ENCODE assay signal across 8 mouse cellular contexts in the genomic region with DNA sequence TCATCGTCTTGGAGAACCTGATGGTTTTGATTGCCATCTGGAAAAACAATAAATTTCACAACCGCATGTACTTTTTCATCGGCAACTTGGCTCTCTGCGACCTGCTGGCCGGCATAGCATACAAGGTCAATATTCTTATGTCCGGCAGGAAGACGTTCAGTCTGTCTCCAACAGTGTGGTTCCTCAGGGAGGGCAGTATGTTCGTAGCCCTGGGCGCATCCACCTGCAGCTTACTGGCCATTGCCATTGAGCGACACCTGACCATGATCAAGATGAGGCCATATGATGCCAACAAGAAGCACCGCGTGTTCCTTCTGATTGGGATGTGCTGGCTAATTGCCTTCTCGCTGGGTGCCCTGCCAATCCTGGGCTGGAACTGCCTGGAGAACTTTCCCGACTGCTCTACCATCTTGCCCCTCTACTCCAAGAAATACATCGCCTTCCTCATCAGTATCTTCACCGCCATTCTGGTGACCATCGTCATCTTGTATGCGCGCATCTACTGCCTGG. TPM values are rescaled to one million over a fixed set of nuclear protein-coding genes. Genes with fewer than 3 reads are reported as not detected.
DNase-seq lines count a peak whose midpoint lies in the region; ATAC-seq and TF ChIP-seq lines count a peak whose summit lies in the region.

No protein-coding gene starts in this region.

- H3K27ac ChIP-seq in heart, adult 2 months, result no peak overlapping the region
- no peak overlapping the region for H3K27ac ChIP-seq in intestine, embryonic 15.5 days
- H3K27ac ChIP-seq in stomach, embryonic 14.5 days (ENCODE audit: low read length), result no peak overlapping the region

- H3K27me3 ChIP-seq in heart, adult 2 months (ENCODE audit: control insufficient read depth, insufficient read depth, low read length), result no peaks in the 10 kb centered on the region
- H3K27me3 ChIP-seq in megakaryocyte, embryonic 14.5 days (replicated peaks), result peaks cover 7% of the 10 kb centered on the region
- H3K27me3 ChIP-seq in intestine, embryonic 15.5 days (replicated peaks), result no peaks in the 10 kb centered on the region
- H3K27me3 ChIP-seq in stomach, embryonic 14.5 days (ENCODE audit: control insufficient read depth, insufficient read depth, low read length), result no peaks in the 10 kb centered on the region

- 62% methylated on average over 19 of the region's 19 CpGs for WGBS in heart, adult 2 months
- 76% methylated on average over 19 of the region's 19 CpGs for WGBS in intestine, embryonic 15.5 days
- 77% methylated on average over 19 of the region's 19 CpGs for WGBS in stomach, embryonic 14.5 days

- H3K79me2 ChIP-seq in heart, adult 2 months (replicated peaks; ENCODE audit: control insufficient read depth, insufficient read depth, low read length), result no peaks in the 10 kb centered on the region

- TF ChIP-seq POLR2A in heart, adult 2 months (IDR thresholded peaks at IDR 0.05; ENCODE audit: insufficient read depth, low read depth, low read length), result no peak

- no peak for DNase-seq in heart, adult 2 months
- no peak for DNase-seq in heart, postnatal 10 days
- DNase-seq in urinary bladder, postnatal 25 days (ENCODE audit: low spot score), result no peak

- no peak for TF ChIP-seq EP300 in heart, adult 2 months (IDR thresholded peaks at IDR 0.05; ENCODE audit: insufficient read depth, low read depth, low read length)

- intact Hi-C loops in heart, adult 2 months (cut with DNase I), result loop anchor here (1.0 to 5.0 kb wide), 3 partner anchors 226 to 470 kb away; a partner anchor contains a TSS
- intact Hi-C loops in heart, postnatal 10 days (cut with DNase I), result loop anchor here (1.0 to 5.0 kb wide), 4 partner anchors 211 to 470 kb away; a partner anchor contains a TSS

- peak overlapping the region; percentile 34 for H3K4me2 ChIP-seq in intestine, embryonic 15.5 days (replicated peaks)
- H3K4me2 ChIP-seq in stomach, embryonic 14.5 days (replicated peaks; ENCODE audit: low read depth, low read length), result 0 out of 2 replicates have a peak overlapping the region, but pooled peaks have one; percentile 20

- H3K4me1 ChIP-seq in heart, adult 2 months (ENCODE audit: control insufficient read depth, insufficient read depth, low read length), result peaks cover 5% of the 10 kb centered on the region
- H3K4me1 ChIP-seq in megakaryocyte, embryonic 14.5 days, result peaks cover 11% of the 10 kb centered on the region; the same call in 1 of the 2 replicates
- peaks cover 21% of the 10 kb centered on the region for H3K4me1 ChIP-seq in intestine, embryonic 15.5 days (replicated peaks)
- H3K4me1 ChIP-seq in stomach, embryonic 14.5 days (ENCODE audit: control insufficient read depth, insufficient read depth, low read length), result peaks cover 15% of the 10 kb centered on the region; the same call in 1 of the 2 replicates

- peaks cover 18% of the 10 kb centered on the region for H3K9me3 ChIP-seq in megakaryocyte, embryonic 14.5 days
- no peaks in the 10 kb centered on the region for H3K9me3 ChIP-seq in intestine, embryonic 15.5 days
- no peaks in the 10 kb centered on the region; the same call in 1 of the 2 replicates for H3K9me3 ChIP-seq in stomach, embryonic 14.5 days (ENCODE audit: control insufficient read depth, low read depth, low read length)

- TF ChIP-seq CTCF in heart, adult 2 months (IDR thresholded peaks at IDR 0.05), result no peak

- H3K36me3 ChIP-seq in heart, adult 2 months (ENCODE audit: control insufficient read depth, insufficient read depth, low read length), result no peaks in the 10 kb centered on the region
- no peaks in the 10 kb centered on the region for H3K36me3 ChIP-seq in megakaryocyte, embryonic 14.5 days (replicated peaks; ENCODE audit: low read length)
- peaks cover 14% of the 10 kb centered on the region for H3K36me3 ChIP-seq in intestine, embryonic 15.5 days
- H3K36me3 ChIP-seq in stomach, embryonic 14.5 days (ENCODE audit: control insufficient read depth, insufficient read depth, low read length), result peaks cover 34% of the 10 kb centered on the region

- no peak for ATAC-seq in megakaryocyte, adult 5-6 weeks (ENCODE audit: poor library complexity, severe bottlenecking)
- ATAC-seq in intestine, embryonic 15.5 days, result peak; percentile 31; the same call in 1 of the 2 replicates
- ATAC-seq in stomach, embryonic 14.5 days (ENCODE audit: insufficient number of reproducible peaks, insufficient read depth, low FRiP score, low read depth), result no peak
- no peak for ATAC-seq in erythroid progenitor cell, adult 5-6 weeks (replicated peaks; ENCODE audit: low FRiP score, poor library complexity, severe bottlenecking)

- peak overlapping the region; percentile 36 for H3K4me3 ChIP-seq in heart, adult 2 months
- peak overlapping the region; percentile 38 for H3K4me3 ChIP-seq in megakaryocyte, embryonic 14.5 days (replicated peaks)
- H3K4me3 ChIP-seq in intestine, embryonic 15.5 days (replicated peaks), result no peak overlapping the region
- H3K4me3 ChIP-seq in stomach, embryonic 14.5 days (ENCODE audit: low read depth, low read length), result no peak overlapping the region

- no peak overlapping the region for H3K9ac ChIP-seq in heart, adult 2 months (ENCODE audit: low read depth, low read length)
- H3K9ac ChIP-seq in intestine, embryonic 15.5 days, result no peak overlapping the region
- no peak overlapping the region for H3K9ac ChIP-seq in stomach, embryonic 14.5 days (replicated peaks; ENCODE audit: low read depth, low read length)

RNA-seq across cellular contexts. Expression of a gene that starts 10.6 kb away (rescaled TPM):
- 10 to 100 TPM; 12.2 to 16.4 TPM for total RNA-seq in heart, adult 2 months (2021)
- polyA plus RNA-seq in heart, adult 2 months (2012; rRNA removed), result 16.3 and 25.5 TPM in 2 replicates
- total RNA-seq in heart, postnatal 10 days (2021), result 10 to 100 TPM; 25.6 to 31.5 TPM
- not detected in 2 replicates for polyA plus RNA-seq in megakaryocyte, embryonic 14.5 days (2012; ENCODE audit: insufficient read depth, low replicate concordance)
- total RNA-seq in megakaryocyte, adult 5-6 weeks (2015), result 1.8 and 2.6 TPM in 2 replicates
- 1.1 and 1.6 TPM in 2 replicates for total RNA-seq in megakaryocyte, adult 5-6 weeks (2017)
- polyA plus RNA-seq in intestine, embryonic 15.5 days (2015; fragmentation: Nextera tagmentation; extraction: Ambion mirVana), result 42.3 and 46.6 TPM in 2 replicates
- 61.1 and 64.9 TPM in 2 replicates for polyA plus RNA-seq in stomach, embryonic 14.5 days (2014; fragmentation: Nextera tagmentation; extraction: Ambion mirVana)
- 0.36 and 0.84 TPM in 2 replicates for total RNA-seq in erythroid progenitor cell, adult 5-6 weeks (2015; ENCODE audit: low replicate concordance)
- total RNA-seq in erythroid progenitor cell, adult 5-6 weeks (2017; ENCODE audit: low replicate concordance), result 0.13 TPM in 1 of 2 replicates, not detected in the other

Comparison
In these comparisons a context has a peak if more than half of its experiments do, and no peak if none do; other contexts are left out.
1. H3K4me3 ChIP-seq: peak in heart, adult 2 months (single experiment) and megakaryocyte, embryonic 14.5 days (single experiment); none in intestine, embryonic 15.5 days (single experiment) and stomach, embryonic 14.5 days (single experiment).